Mouse (Mus musculus) monocyte, adult 5-6 weeks (primary cell): ENCODE results near the gene Adcy2. TPM values are rescaled to one million over a fixed set of nuclear protein-coding genes. Genes with fewer than 3 reads are reported as not detected.

Experiments used
- ATAC-seq: fragments of 153-309, 156-312 bp; replicated peaks from 2 replicates; pipeline ENCODE4 v1.8.0; 2017; ENCODE audit warnings: mild to moderate bottlenecking; ENCODE audit not compliant: low TSS enrichment, insufficient number of reproducible peaks, severe bottlenecking, poor library complexity, low FRiP score
- total RNA-seq: library from RNA; stranded (forward); fragments of 200-1000, 200-491, 200-594 nt; gene quantifications from 3 replicates; pipeline ENCODE4 v1.2.3, GENCODE M21; 2017

Adcy2 gene
- not detected in 3 replicates for total RNA-seq

DNA sequence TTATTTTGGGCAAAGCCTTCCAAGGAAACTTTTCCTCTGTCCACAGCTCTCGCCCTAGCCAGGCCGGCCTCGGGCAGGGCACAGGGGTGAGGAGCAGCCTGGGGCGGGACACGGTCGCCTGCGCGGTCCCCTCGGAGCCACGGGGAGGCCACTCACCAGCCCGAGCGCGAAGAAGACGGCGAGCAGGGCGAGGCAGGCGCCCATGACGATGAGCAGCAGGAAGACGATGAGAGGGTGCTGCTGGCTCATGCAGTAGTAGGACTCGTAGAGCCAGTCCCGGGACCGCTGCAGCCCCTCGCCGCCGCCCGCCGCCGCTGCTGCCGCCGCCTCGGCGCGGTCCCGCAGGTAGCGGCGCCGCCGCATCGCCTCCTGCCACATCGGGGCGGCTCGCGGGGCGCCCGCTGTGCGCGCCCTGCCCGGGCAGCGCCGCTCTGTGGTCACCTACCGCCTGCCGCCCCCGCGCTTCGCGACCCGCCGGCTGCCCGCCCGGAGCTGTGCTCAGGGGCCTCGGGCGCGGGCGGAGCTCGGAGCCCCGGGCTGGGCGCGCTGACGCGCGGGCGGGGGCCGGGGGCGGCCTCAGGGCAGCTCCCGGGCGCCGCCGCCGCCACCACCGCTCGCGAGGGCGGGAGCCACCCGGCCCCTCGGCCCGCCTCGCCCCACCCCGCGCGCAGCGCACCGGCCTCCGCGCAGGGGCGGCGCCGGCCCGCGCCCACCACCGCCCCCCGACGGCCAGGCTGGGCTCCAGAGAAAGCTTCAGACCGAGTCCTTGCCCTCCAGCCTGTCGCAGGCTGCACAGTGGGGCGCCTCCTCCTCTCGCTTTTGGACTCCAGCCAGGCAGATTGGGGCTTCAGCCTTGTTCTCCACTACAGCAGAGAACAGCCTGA is at the start of gene Adcy2:
TSS of gene Adcy2 (minus strand) at position 624 of the 884 bp plus-strand sequence.
- no peak for ATAC-seq

GRCm38 (mm10) chr13:69036991-69037597 is 37.8 kb upstream of the Adcy2 start:
- ATAC-seq: no peak

DNA sequence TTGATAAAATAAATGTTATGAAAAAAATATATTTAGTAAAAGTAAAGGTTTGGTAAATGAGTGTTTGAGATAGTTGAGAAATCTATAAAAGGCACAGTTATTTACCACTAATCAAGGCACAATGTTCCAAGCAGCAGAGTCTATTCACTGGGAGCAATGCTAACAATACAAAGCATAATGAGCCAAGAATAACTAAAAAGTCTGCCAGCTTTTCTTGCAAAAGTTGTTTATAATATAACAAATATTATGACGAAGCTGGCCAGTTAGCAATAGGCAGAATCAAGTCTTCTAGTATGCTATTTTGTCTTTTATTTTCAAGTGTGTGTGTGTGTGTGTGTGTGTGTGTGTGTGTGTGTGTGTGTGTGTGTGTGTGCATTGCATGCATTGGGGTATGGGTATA is 35.3 kb upstream of the Adcy2 start:
- no peak for ATAC-seq

DNA sequence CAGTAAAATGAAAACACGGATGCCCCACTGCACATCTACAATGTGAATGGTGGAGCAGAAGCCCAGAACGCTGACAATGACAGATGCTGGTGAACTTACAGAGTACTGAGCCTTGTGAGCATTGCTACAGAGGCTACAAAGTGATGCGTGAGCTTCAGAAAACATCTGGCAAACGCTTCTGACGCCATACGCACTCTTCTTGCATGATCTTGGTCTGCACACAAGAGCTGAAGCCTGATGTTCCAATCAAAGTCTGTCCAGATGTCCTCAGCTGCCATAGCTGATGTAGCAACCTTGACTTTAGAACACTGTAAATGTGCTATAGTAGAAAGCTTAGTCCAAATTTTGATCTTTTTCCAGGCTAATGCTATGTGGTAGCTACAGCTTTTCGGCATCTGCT is 34.2 kb upstream of the Adcy2 start:
- no peak for ATAC-seq

DNA sequence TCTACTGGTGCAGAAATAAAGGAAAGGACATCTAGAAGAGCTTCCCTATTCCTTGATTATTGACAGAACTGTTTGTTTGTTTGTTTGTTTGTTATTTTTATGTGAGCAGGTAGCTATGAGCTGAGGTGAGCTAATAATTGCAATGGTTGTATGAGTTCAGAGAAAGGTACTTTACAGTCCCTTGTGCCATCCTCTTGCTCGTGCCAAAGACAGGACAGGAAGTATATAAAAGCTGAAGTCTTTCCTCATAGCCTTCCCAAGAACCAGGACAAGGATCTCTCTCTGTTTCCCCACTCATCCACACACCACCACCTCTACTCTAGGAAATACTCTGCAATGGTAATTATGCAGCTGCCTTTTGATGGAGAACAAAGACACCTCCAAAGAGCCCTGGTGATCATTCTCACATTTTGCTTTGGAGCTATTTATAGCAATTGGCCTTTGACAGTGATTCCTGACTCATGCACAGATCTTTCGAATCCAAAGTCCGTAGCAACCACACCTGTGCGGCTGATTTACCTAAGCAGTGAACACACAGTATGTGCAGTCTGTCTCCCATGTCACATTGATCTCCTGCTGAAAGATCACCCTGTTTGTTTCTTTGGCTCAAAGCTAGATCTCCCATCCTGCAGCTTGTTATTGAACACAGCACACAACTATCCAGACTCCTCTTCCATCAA is 29.9 kb upstream of the Adcy2 start:
- no peak for ATAC-seq

GRCm38 (mm10) chr13:69024964-69025363 is 25.6 kb upstream of the Adcy2 start:
- no peak for ATAC-seq

- ATAC-seq: no peak
Observed at GRCm38 (mm10) chr13:69023239-69023638, 23.9 kb upstream of the Adcy2 start.

GRCm38 (mm10) chr13:69020574-69020973 is 21.2 kb upstream of the Adcy2 start:
- ATAC-seq: no peak

- ATAC-seq: no peak
Observed at GRCm38 (mm10) chr13:69006915-69007314, 7.6 kb upstream of the Adcy2 start.

DNA sequence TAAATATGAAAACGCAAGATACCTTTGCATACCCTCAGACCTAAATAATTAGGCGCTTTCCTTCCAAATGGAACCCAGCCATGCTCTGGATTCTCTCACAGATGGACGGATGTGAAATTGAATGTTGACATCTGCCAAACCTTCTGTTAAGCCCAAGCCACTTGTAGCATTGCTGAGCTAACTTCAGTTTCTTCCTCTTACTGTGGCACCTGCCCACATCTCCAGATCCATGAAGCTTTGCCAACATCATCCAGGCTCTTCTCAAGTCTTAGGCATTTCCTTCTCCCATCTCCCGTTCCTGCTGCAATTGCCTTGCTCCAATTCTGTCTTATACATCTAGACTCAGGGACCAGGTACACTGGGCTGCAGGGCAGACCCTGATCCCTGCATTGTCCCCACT is 6.8 kb upstream of the Adcy2 start:
- ATAC-seq: no peak

DNA sequence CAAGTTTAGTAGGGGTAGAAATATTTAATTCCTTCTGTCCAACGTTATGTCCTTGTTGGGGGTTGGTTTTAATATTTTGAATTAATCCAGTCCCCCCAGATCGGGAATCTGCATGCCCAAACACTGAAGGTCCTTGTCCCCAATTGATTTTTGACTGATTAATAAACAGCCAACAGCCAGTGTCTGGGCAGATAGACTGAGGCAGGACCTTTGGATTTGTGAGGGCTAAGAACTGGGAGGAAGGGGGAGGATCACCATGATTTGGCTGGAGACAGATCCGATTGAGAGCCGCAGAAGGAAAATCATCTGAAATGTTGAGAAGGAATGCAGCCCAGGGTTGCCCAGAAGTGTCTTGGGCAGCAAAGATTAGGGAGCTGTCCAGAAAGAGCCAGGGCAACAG is 5.1 kb upstream of the Adcy2 start:
- ATAC-seq: no peak

DNA sequence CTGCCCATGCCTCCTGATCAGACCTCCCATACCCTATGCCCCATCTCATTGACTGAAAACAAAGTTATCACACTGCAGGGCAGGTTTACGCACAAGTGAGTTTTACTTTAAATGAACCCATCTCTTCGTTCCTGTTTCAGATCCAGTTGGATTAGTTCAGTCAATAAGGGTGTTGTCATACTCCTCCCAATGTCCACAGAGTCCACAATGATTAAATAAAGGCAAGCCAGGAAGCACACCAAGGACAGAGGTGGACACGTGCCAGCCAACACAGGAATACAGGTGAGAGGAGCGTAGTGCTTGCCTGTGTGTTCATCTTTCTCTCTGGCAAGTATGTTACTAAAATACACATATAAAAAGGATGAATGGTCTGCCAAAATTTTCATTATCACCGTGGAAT is 3.3 kb upstream of the Adcy2 start:
- no peak for ATAC-seq

DNA sequence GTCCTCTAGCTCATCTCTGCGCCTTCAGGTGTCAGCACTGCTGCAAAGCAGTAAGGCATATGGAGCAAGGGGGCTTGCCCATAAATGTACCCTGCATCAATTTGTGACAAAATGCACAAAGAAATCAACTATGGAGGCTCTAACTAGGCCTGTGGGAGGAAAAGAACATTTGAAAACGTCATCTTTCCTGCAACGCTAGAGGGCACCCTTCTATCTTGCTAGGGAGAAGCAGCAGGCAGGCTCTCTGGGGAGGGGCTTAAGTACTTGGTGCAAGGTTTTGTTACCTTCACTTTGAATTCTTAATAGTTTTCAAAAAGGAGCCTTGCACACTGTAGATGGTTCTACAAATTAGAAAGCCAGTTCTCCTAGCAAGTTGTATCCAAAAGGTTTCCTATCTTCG is 2.8 kb upstream of the Adcy2 start:
- no peak for ATAC-seq

DNA sequence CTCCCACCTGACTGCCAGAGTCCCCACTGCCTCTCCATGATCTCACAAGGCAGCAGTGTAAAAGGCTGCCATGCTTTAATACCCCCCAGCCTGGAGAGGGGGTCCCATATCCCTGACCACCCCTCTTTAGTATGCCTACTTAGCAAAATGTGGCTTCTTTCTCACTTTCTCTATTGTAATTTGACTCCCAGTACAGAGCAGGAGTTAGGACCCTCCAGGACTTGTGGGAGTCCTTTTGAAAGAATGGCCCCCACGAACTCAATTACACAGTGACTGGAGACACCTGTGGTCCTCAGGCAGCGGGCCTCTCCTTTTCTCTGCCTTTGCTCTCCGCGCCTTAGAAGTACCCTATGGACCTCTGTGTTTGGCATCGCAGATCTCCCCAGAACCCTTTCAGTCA is 485 bp upstream of the Adcy2 start:
- no peak for ATAC-seq

DNA sequence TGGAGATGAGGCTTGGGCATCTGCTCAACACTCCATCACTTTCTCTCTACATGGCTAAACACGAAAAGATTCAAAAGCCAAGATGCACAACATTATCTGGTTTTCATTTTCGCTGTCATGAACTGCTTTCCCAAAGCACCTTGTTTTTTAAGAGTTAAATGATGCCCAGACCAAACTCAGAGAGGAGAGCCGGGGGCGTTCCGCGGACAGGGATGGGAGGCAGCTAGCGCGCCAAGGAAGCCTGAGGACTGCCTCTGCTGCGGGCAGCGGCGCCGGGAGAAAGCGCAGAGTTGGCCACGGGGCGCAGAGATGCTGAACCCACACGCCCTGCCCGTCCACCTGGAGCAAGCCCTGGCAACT is 803 bp downstream of the Adcy2 start:
- ATAC-seq: no peak

- ATAC-seq: no peak
Observed at GRCm38 (mm10) chr13:68997821-68998551, 1.4 kb downstream of the Adcy2 start.

- no peak for ATAC-seq
Observed at GRCm38 (mm10) chr13:68997386-68997785, 2.0 kb downstream of the Adcy2 start.

DNA sequence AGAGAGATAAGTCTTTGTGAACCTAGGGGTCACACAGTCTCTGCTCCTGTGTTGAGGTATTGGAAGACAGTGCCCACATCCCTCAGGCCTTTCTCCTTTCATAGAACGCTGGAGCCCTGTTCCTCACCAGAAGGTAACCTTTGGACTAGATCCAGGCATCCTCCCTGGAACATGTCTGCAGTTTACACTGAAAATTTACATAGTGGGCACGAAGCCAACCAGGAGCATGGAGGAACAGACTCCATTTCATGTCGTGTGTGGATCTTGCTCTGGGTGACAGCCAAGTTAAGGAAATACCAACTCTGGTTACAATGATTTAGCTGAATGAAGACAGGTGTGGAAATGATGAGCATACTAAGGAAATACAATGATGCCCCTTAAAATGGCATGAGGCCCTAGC is 2.7 kb downstream of the Adcy2 start:
- no peak for ATAC-seq

DNA sequence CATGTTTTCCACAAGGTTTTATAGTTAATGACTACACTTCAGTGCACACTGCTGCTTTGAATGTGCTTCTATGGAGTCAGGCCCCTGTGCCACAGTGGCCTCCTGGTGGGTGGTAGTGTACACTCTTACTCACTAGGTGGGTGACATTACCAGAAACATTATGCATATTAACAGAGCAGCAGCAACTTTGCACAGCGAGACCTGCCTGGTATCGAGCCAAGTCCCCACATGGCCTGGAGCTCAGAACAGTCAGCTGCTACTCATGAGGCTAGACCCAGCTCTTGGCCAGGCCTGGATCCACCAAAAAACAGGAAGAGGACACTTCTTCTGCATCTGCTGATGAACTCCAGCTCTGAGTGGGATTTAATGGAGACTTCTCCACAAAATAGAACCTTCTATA is 13.6 kb downstream of the Adcy2 start:
- ATAC-seq: no peak
